ENCODE assay signal across 8 mouse cellular contexts in genomic region chr4:134853637-134854485, GRCm38 (mm10). TPM values are rescaled to one million over a fixed set of nuclear protein-coding genes. Genes with fewer than 3 reads are reported as not detected.
DNase-seq lines count a peak whose midpoint lies in the region; ATAC-seq and TF ChIP-seq lines count a peak whose summit lies in the region.

No protein-coding gene starts in this region.

- H3K27ac ChIP-seq in hindbrain, embryonic 12.5 days: peak overlapping the region; percentile 99
- peak overlapping the region; percentile 92 for H3K27ac ChIP-seq in lung, postnatal 0 days (ENCODE audit: low read length)

- no peaks in the 10 kb centered on the region for H3K36me3 ChIP-seq in hindbrain, embryonic 12.5 days
- no peaks in the 10 kb centered on the region for H3K36me3 ChIP-seq in lung, postnatal 0 days (ENCODE audit: insufficient read depth, low read length)

- no peak for TF ChIP-seq CTCF in lung, postnatal 0 days (IDR thresholded peaks at IDR 0.05)

- WGBS in hindbrain, embryonic 12.5 days: 1% methylated on average over 85 of the region's 91 CpGs
- WGBS in lung, postnatal 0 days: 1% methylated on average over 83 of the region's 91 CpGs

- H3K4me1 ChIP-seq in hindbrain, embryonic 12.5 days: peaks cover 19% of the 10 kb centered on the region
- H3K4me1 ChIP-seq in lung, postnatal 0 days (ENCODE audit: insufficient read depth, low read depth, low read length): peaks cover 4% of the 10 kb centered on the region; the same call in 1 of the 2 replicates

- peaks cover 26% of the 10 kb centered on the region for H3K27me3 ChIP-seq in hindbrain, embryonic 12.5 days
- no peaks in the 10 kb centered on the region for H3K27me3 ChIP-seq in lung, postnatal 0 days (replicated peaks; ENCODE audit: insufficient read depth, low read length)

- peak overlapping the region; percentile 83 for H3K9ac ChIP-seq in hindbrain, embryonic 12.5 days
- H3K9ac ChIP-seq in lung, postnatal 0 days (replicated peaks; ENCODE audit: low read depth): peak overlapping the region; percentile 84; the same call in 1 of the 2 replicates

- peak; percentile 96 for ATAC-seq in hindbrain, embryonic 12.5 days (ENCODE audit: low FRiP score)
- ATAC-seq in lung, postnatal 0 days: peak; percentile 93

- H3K9me3 ChIP-seq in hindbrain, embryonic 12.5 days (replicated peaks): no peaks in the 10 kb centered on the region
- H3K9me3 ChIP-seq in lung, postnatal 0 days (ENCODE audit: low read length): no peaks in the 10 kb centered on the region

- H3K4me2 ChIP-seq in hindbrain, embryonic 12.5 days (replicated peaks): peak overlapping the region; percentile 80
- H3K4me2 ChIP-seq in lung, postnatal 0 days (replicated peaks; ENCODE audit: low read depth, low read length): peak overlapping the region; percentile 77

- DNase-seq in NIH3T3 (ENCODE audit: low read depth): peak; percentile 92
- peak; percentile 96 for DNase-seq in cerebellum, adult 9-11 months
- peak; percentile 88 to 92 for DNase-seq in frontal cortex, adult 2 months (ENCODE audit: extremely low spot score in 1 of 2, low spot score in 1 of 2)
- DNase-seq in layer of hippocampus, postnatal 10 days (ENCODE audit: low spot score in 2 of 2): peak; percentile 94 to 96
- DNase-seq in lung, postnatal 0 days (ENCODE audit: low spot score): peak; percentile 95
- DNase-seq in ovary, postnatal 10 days (ENCODE audit: low spot score): peak; percentile 78
- peak; percentile 86 to 93 for DNase-seq in thymus, postnatal 10 days (ENCODE audit: low spot score in 2 of 2)

- peak overlapping the region; percentile 100 for H3K4me3 ChIP-seq in hindbrain, embryonic 12.5 days
- H3K4me3 ChIP-seq in lung, postnatal 0 days (ENCODE audit: low read depth, low read length): peak overlapping the region; percentile 99

- no peak for TF ChIP-seq EP300 in lung, postnatal 0 days (IDR thresholded peaks at IDR 0.05)

RNA-seq across cellular contexts. Expression of gene Maco1, which starts 0.7 kb away (rescaled TPM):
- 46.6 and 52.5 TPM in 2 replicates for polyA plus RNA-seq in frontal cortex, adult 2 months (2012; rRNA removed)
- 89.8 and 97.9 TPM in 2 replicates for polyA plus RNA-seq in hindbrain, embryonic 12.5 days (2016; fragmentation: Nextera tagmentation; extraction: Ambion mirVana)
- total RNA-seq in layer of hippocampus, postnatal 10 days (2021): 10 to 100 TPM; 48.2 to 52.1 TPM
- polyA plus RNA-seq in lung, postnatal 0 days (2015; fragmentation: Nextera tagmentation; extraction: Ambion mirVana): 32.5 and 33.1 TPM in 2 replicates

RNA-seq across cellular contexts. Expression of gene Rhd, which starts 10.5 kb away (rescaled TPM):
- 0.08 and 0.24 TPM in 2 replicates for polyA plus RNA-seq in frontal cortex, adult 2 months (2012; rRNA removed)
- polyA plus RNA-seq in hindbrain, embryonic 12.5 days (2016; fragmentation: Nextera tagmentation; extraction: Ambion mirVana): 7.9 and 10.1 TPM in 2 replicates
- not detected for total RNA-seq in layer of hippocampus, postnatal 10 days (2021)
- polyA plus RNA-seq in lung, postnatal 0 days (2015; fragmentation: Nextera tagmentation; extraction: Ambion mirVana): 1.5 and 2.8 TPM in 2 replicates

Comparison
In these comparisons a context has a peak if more than half of its experiments do, and no peak if none do; other contexts are left out.
1. Peak in every context shown above with its lines: DNase-seq, ATAC-seq, H3K4me3 ChIP-seq and H3K27ac ChIP-seq.